Mouse (Mus musculus): ENCODE data around the gene Spata48. TPM values are rescaled to one million over a fixed set of nuclear protein-coding genes. Genes with fewer than 3 reads are reported as not detected.

Gene Spata48
- polyA plus RNA-seq, 1 experiment: 4.0 TPM

DNA sequence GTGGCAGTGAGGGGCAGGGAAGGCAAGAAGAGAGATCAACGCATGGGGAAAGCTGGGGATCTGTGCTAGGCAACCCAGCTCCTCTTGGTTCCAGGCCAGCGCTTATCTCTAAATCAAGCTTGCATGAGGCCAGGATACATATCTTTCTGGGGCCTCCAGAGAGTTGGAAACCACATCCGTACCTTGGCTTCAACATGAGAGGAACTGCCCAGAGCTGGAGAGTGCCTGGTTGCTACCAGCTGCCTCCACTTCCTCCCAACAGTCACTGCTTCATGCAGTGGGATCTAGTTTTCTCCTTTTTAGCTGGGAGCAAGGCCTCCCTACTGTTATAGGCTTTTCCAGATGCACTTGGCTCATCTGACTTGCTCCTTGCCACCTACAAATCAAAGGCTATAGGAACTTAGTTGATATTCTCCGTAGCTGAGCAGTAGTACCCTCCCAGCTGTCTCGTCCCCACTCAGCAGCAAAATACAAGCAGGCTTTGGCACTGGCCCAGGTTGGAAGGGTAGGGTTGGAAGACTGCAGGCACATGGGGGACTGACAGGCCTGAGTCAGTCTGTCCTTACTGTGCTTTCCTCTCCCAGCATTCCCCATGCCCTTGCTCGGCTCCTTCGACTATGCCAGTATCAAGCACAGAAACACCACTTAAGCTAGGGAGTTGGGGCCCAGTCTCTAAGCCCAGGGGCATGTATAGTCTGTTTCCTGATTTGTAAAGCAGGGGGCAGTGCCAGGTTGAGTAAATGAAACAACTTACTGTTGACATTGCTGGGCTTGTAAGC is 102.6 kb downstream of the Spata48 start:
- H3K27ac ChIP-seq (ENCODE audit: control insufficient read depth, insufficient read depth, low read length): peak overlapping the region; percentile 95
- no peak overlapping the region for H3K4me3 ChIP-seq (ENCODE audit: control insufficient read depth, insufficient read depth, low read length)
- H3K27me3 ChIP-seq (ENCODE audit: control insufficient read depth, insufficient read depth, low read length): no peaks in the 10 kb centered on the region
- no peaks in the 10 kb centered on the region for H3K36me3 ChIP-seq (ENCODE audit: control insufficient read depth, insufficient read depth, low read length)
- DNase-seq: peak; percentile 73
- 5% methylated on average over 7 of the region's 7 CpGs for WGBS
- TF ChIP-seq POLR2A (IDR thresholded peaks at IDR 0.05; ENCODE audit: control insufficient read depth, extremely low read depth, insufficient read depth, low read length, poor library complexity) (no peak), CTCF (IDR thresholded peaks at IDR 0.05; ENCODE audit: borderline replicate concordance, control insufficient read depth, extremely low read depth, insufficient read depth, low read length, poor library complexity) (0 out of 2 replicates have a peak, but pooled peaks have one; percentile 7)
- peaks cover 53% of the 10 kb centered on the region for H3K4me1 ChIP-seq (replicated peaks; ENCODE audit: control insufficient read depth, insufficient read depth, low read length)

Other genes starting within 250 kb of the Spata48 start
- 0.53 and 0.54 TPM in 2 replicates for gene Zpbp, start 314 bp downstream of the Spata48 start, polyA plus RNA-seq (2012; rRNA removed)
- gene 4930512M02Rik, start 165.7 kb downstream of the Spata48 start, polyA plus RNA-seq (2012; rRNA removed): not detected in 2 replicates
- gene Ikzf1, start 222.9 kb downstream of the Spata48 start, polyA plus RNA-seq (2012; rRNA removed): 645 and 923 TPM in 2 replicates

Data from thymus, adult 2 months (tissue).